Mouse (Mus musculus): ENCODE data around the gene Fpr-rs7. TPM values are rescaled to one million over a fixed set of nuclear protein-coding genes. Genes with fewer than 3 reads are reported as not detected.

Fpr-rs7 gene
- polyA plus RNA-seq (2015; fragmentation: Nextera tagmentation; extraction: Ambion mirVana) = not detected in 2 replicates

DNA sequence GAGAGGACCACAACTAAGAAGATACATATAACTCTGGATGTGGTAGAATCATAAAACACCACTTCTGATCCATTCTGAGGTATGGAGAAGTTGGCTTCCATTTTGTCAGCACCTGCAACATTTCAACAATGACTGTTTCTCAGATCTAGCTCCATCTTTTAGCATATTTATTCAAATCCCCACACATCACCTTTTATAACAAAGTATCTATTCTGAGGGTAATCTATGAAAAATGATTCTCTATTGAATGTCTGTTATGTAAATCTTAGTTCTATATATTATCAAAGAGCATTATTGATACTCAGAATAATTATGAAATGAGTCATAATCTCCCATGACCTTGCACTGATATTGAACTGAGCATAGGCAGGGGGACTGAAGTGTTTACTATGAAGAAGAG, at the start of gene Fpr-rs7:
Gene Fpr-rs7 (minus strand): TSS at position 101 of the 400 bp plus-strand sequence.
- no peak for DNase-seq (ENCODE audit: low spot score)

DNA sequence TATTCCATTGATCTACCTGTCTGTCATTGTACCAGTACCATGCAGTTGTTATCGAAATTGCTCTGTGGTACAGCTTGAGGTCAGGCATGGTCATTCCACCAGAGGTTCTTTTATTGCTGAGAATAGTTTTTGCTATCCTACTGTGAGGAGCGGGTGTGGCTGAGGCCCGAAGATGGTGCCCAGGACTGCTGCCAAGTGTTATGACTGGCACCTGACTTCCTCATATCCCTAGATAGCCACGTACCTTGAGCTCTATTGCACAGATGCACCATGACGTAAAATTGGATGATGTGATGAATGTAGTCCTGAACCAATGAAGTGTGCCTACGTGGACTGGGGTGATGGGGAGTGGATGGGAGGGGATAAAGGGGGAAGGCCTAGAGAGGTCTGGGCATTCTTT, 39.9 kb downstream of the Fpr-rs7 start:
- no peak for DNase-seq (ENCODE audit: low spot score)

DNA sequence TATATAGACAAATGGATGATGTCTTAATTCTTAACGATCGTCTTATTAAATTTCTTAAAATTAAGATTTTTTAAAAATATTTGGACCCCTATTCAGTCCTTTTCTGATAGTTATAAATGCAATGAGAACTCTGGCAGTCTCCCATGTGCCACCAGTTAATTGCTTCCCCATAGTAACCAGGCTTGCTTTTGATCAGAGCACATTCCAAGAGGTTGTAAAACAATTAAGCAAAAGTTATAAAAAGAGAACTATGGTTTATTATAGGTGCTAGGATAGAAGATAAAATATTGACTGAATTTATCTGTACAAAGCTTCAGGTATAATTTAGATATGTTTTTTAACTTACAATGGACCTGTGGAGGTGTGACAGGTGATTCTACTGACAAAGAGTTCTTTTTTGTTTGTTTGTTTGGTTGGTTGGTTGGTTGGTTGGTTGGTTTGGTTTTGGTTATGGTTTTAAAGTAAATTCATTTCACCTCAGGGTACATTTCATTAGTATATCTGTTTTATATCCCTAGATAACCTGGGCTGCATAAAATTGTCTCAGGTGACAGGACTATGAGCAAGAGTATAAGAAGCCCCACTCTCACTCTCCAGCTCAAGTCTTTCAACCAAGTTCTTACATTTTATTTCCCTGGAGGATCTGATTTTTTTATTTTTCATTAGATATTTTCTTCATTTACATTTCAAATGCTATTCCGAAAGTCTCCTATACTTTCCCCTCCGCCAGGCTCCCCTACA, 42.2 kb downstream of the Fpr-rs7 start:
- DNase-seq (ENCODE audit: low spot score) = no peak

Other genes starting within 250 kb of the Fpr-rs7 start
- not detected in 2 replicates for gene Vmn2r104, start 65.9 kb downstream of the Fpr-rs7 start, polyA plus RNA-seq (2015; fragmentation: Nextera tagmentation; extraction: Ambion mirVana)
- not detected in 2 replicates for gene Fpr-rs6, start 68.9 kb upstream of the Fpr-rs7 start, polyA plus RNA-seq (2015; fragmentation: Nextera tagmentation; extraction: Ambion mirVana)
- gene Vmn2r105, start 120.8 kb upstream of the Fpr-rs7 start, polyA plus RNA-seq (2015; fragmentation: Nextera tagmentation; extraction: Ambion mirVana) = not detected in 2 replicates
- not detected in 2 replicates for gene Vmn2r106, start 171.3 kb upstream of the Fpr-rs7 start, polyA plus RNA-seq (2015; fragmentation: Nextera tagmentation; extraction: Ambion mirVana)
- not detected in 2 replicates for gene Vmn2r107, start 231.0 kb upstream of the Fpr-rs7 start, polyA plus RNA-seq (2015; fragmentation: Nextera tagmentation; extraction: Ambion mirVana)

Data from thymus, postnatal 0 days (tissue).